Mouse (Mus musculus) T-helper 2 cell (primary cell): ENCODE results near the gene Npas3.

ENCODE experiments used
- in situ Hi-C: fragments of 300-600 bp; cut with MboI, MseI; formaldehyde crosslinking; loops from one replicate; pipeline ENCODE4 v1.15.1; 2025; ENCODE audit warnings: high pct_unique_total_duplicates

The Npas3 gene

GRCm38 (mm10) chr12:53852432-53852831, 604.0 kb downstream of the Npas3 start:
- in situ Hi-C loops = no loop called here

- in situ Hi-C loops = no loop called here
Measured at GRCm38 (mm10) chr12:53860176-53860575, 611.7 kb downstream of the Npas3 start.

GRCm38 (mm10) chr12:53862281-53862680, 613.8 kb downstream of the Npas3 start:
- in situ Hi-C loops = no loop called here

GRCm38 (mm10) chr12:53864436-53865136, 616.1 kb downstream of the Npas3 start:
- in situ Hi-C loops = no loop called here

GRCm38 (mm10) chr12:53865691-53866090, 617.2 kb downstream of the Npas3 start:
- in situ Hi-C loops = no loop called here

GRCm38 (mm10) chr12:53869981-53870380, 621.5 kb downstream of the Npas3 start:
- in situ Hi-C loops = no loop called here

GRCm38 (mm10) chr12:53875226-53875625, 626.7 kb downstream of the Npas3 start:
- in situ Hi-C loops = no loop called here

GRCm38 (mm10) chr12:53876693-53877092, 628.2 kb downstream of the Npas3 start:
- in situ Hi-C loops = no loop called here

GRCm38 (mm10) chr12:53881684-53882083, 633.2 kb downstream of the Npas3 start:
- in situ Hi-C loops = no loop called here

- in situ Hi-C loops = no loop called here
Measured at GRCm38 (mm10) chr12:53882863-53883262, 634.4 kb downstream of the Npas3 start.

GRCm38 (mm10) chr12:53888624-53889023, 640.1 kb downstream of the Npas3 start:
- in situ Hi-C loops = no loop called here

- in situ Hi-C loops = no loop called here
Measured at GRCm38 (mm10) chr12:53895909-53896308, 647.4 kb downstream of the Npas3 start.

GRCm38 (mm10) chr12:53908761-53909160, 660.3 kb downstream of the Npas3 start:
- in situ Hi-C loops = no loop called here

GRCm38 (mm10) chr12:53910192-53910591, 661.7 kb downstream of the Npas3 start:
- in situ Hi-C loops = no loop called here

- in situ Hi-C loops = no loop called here
Measured at GRCm38 (mm10) chr12:53922153-53922552, 673.7 kb downstream of the Npas3 start.

- in situ Hi-C loops = no loop called here
Measured at GRCm38 (mm10) chr12:53948826-53949225, 700.3 kb downstream of the Npas3 start.

GRCm38 (mm10) chr12:53962004-53962403, 713.5 kb downstream of the Npas3 start:
- in situ Hi-C loops = no loop called here

- in situ Hi-C loops = no loop called here
Measured at GRCm38 (mm10) chr12:53963534-53963933, 715.1 kb downstream of the Npas3 start.

- in situ Hi-C loops = no loop called here
Measured at GRCm38 (mm10) chr12:53969378-53970174, 721.1 kb downstream of the Npas3 start.

GRCm38 (mm10) chr12:53970721-53971120, 722.2 kb downstream of the Npas3 start:
- in situ Hi-C loops = no loop called here

- in situ Hi-C loops = no loop called here
Measured at GRCm38 (mm10) chr12:53973414-53973813, 724.9 kb downstream of the Npas3 start.

GRCm38 (mm10) chr12:53981575-53982507, 733.4 kb downstream of the Npas3 start:
- in situ Hi-C loops = no loop called here
